Mouse (Mus musculus) heart, adult 2 months (tissue): ENCODE data around the gene Rab11b.

Source experiments
- CTCF ChIP-seq: fragments of 200-600 bp; IDR thresholded peaks from 2 replicates; pipeline ENCODE4 v1.8.1; 2022; ENCODE audit warnings: antibody characterized with exemption, mild to moderate bottlenecking, moderate library complexity
- EP300 ChIP-seq: fragments of 200-500 bp; IDR thresholded peaks from 2 replicates; pipeline ENCODE4 v1.6.1; 2011; ENCODE audit warnings: low read depth, low read length, control low read depth; ENCODE audit not compliant: insufficient read depth
- POLR2A ChIP-seq: fragments of 200-500 bp; IDR thresholded peaks from 2 replicates; pipeline ENCODE4 v1.6.1; 2011; ENCODE audit warnings: mild to moderate bottlenecking, low read depth, low read length, control low read depth; ENCODE audit not compliant: insufficient read depth

- TF ChIP-seq POLR2A (no peak), EP300 (no peak), CTCF (no peak)
Observed at GRCm38 (mm10) chr17:33742420-33742819, 17.9 kb downstream of the Rab11b start.
